Mouse (Mus musculus): Measurements from ENCODE around the gene Mpp2. TPM values are rescaled to one million over a fixed set of nuclear protein-coding genes. Genes with fewer than 3 reads are reported as not detected.

Mpp2 gene
- 1.7 and 6.2 TPM in 2 replicates for polyA plus RNA-seq (2012; ENCODE audit: low replicate concordance)

GRCm38 (mm10) chr11:102087931-102088898 is at the start of gene Mpp2:
Gene Mpp2, minus strand, starts transcription at chr11:102088515.

GRCm38 (mm10) chr11:102107732-102108131 is 19.4 kb upstream of the Mpp2 start, which contains the start of gene Pyy:
Gene Pyy, minus strand, starts transcription at chr11:102107832.

GRCm38 (mm10) chr11:102101219-102101618 is 12.9 kb upstream of the Mpp2 start, which contains the start of gene Ppy:
Gene Ppy, minus strand, starts transcription at chr11:102101319.

GRCm38 (mm10) chr11:102041350-102041949 is 46.9 kb downstream of the Mpp2 start, which contains the start of gene Cd300lg:
Gene Cd300lg, plus strand, starts transcription at chr11:102041509.

GRCm38 (mm10) chr11:102028087-102028816 is 60.1 kb downstream of the Mpp2 start, which contains the start of gene Mpp3:
Gene Mpp3, minus strand, starts transcription at chr11:102028461.

Other genes with a start within 250 kb of the Mpp2 start
- gene Meox1, start 194.1 kb downstream of the Mpp2 start, polyA plus RNA-seq (2012; ENCODE audit: low replicate concordance) = not detected in 2 replicates
- not detected in 2 replicates for gene Sost, start 121.5 kb downstream of the Mpp2 start, polyA plus RNA-seq (2012; ENCODE audit: low replicate concordance)
- not detected in 2 replicates for gene Cfap97d1, start 104.2 kb downstream of the Mpp2 start, polyA plus RNA-seq (2012; ENCODE audit: low replicate concordance)
- gene Dusp3, start 101.5 kb downstream of the Mpp2 start, polyA plus RNA-seq (2012; ENCODE audit: low replicate concordance) = 16.2 and 38.6 TPM in 2 replicates
- gene Mpp3, start 60.1 kb downstream of the Mpp2 start, polyA plus RNA-seq (2012; ENCODE audit: low replicate concordance) = 0.05 and 0.06 TPM in 2 replicates
- 0.97 and 1.6 TPM in 2 replicates for gene Cd300lg, start 47.0 kb downstream of the Mpp2 start, polyA plus RNA-seq (2012; ENCODE audit: low replicate concordance)
- gene Ppy, start 12.8 kb upstream of the Mpp2 start, polyA plus RNA-seq (2012; ENCODE audit: low replicate concordance) = not detected in 2 replicates
- gene Pyy, start 19.3 kb upstream of the Mpp2 start, polyA plus RNA-seq (2012; ENCODE audit: low replicate concordance) = not detected in 2 replicates
- gene Nags, start 57.0 kb upstream of the Mpp2 start, polyA plus RNA-seq (2012; ENCODE audit: low replicate concordance) = 0.45 TPM in 1 of 2 replicates, not detected in the other
- 4.5 and 9.7 TPM in 2 replicates for gene Tmem101, start 67.9 kb upstream of the Mpp2 start, polyA plus RNA-seq (2012; ENCODE audit: low replicate concordance)
- gene Lsm12, start 96.8 kb upstream of the Mpp2 start, polyA plus RNA-seq (2012; ENCODE audit: low replicate concordance) = 80.7 and 88.6 TPM in 2 replicates
- gene G6pc3, start 101.1 kb upstream of the Mpp2 start, polyA plus RNA-seq (2012; ENCODE audit: low replicate concordance) = 19.6 and 22.2 TPM in 2 replicates
- 125 and 273 TPM in 2 replicates for gene Hdac5, start 141.7 kb upstream of the Mpp2 start, polyA plus RNA-seq (2012; ENCODE audit: low replicate concordance)
- 0.09 and 1.5 TPM in 2 replicates for gene BC030867, start 160.4 kb upstream of the Mpp2 start, polyA plus RNA-seq (2012; ENCODE audit: low replicate concordance)
- gene Asb16, start 180.2 kb upstream of the Mpp2 start, polyA plus RNA-seq (2012; ENCODE audit: low replicate concordance) = 0.11 TPM in 1 of 2 replicates, not detected in the other
- gene Tmub2, start 196.4 kb upstream of the Mpp2 start, polyA plus RNA-seq (2012; ENCODE audit: low replicate concordance) = 53.7 and 63.0 TPM in 2 replicates
- gene Atxn7l3, start 208.1 kb upstream of the Mpp2 start, polyA plus RNA-seq (2012; ENCODE audit: low replicate concordance) = 76.6 and 104 TPM in 2 replicates
- 95.4 and 155 TPM in 2 replicates for gene Ubtf, start 231.2 kb upstream of the Mpp2 start, polyA plus RNA-seq (2012; ENCODE audit: low replicate concordance)